Mouse (Mus musculus): ENCODE measurements around the gene Olfr671.
"Not testable (repeated sequence)": the region's sequence is repeated elsewhere in the genome, so short reads cannot be mapped to it uniquely, and the experiment has no call there.

Gene Olfr671

GRCm38 (mm10) chr7:104979026-104979425 lies at the start of gene Olfr671:
Gene Olfr671, minus strand, starts transcription at chr7:104979126.
- no peak for DNase-seq (ENCODE audit: low read depth, low spot score)

GRCm38 (mm10) chr7:105028360-105028759 lies 49.4 kb upstream of the Olfr671 start, which contains the start of gene Olfr675:
Gene Olfr675, minus strand, starts transcription at chr7:105028460.
- DNase-seq (ENCODE audit: low read depth, low spot score), result no peak

- DNase-seq (ENCODE audit: low read depth, low spot score), result no peak
Measured at GRCm38 (mm10) chr7:105022530-105022929, 43.6 kb upstream of the Olfr671 start.

GRCm38 (mm10) chr7:105001929-105002328 lies 23.0 kb upstream of the Olfr671 start, which contains the start of gene Olfr672:
Gene Olfr672, minus strand, starts transcription at chr7:105002029.
- no peak for DNase-seq (ENCODE audit: low read depth, low spot score)

- not testable (repeated sequence) for DNase-seq (ENCODE audit: low read depth, low spot score)
Measured at GRCm38 (mm10) chr7:104972507-104972906, 6.4 kb downstream of the Olfr671 start.

- no peak for DNase-seq (ENCODE audit: low read depth, low spot score)
Measured at GRCm38 (mm10) chr7:104962520-104962919, 16.4 kb downstream of the Olfr671 start, which contains the start of gene Olfr670. Gene Olfr670, minus strand, starts transcription at chr7:104962620.

- not testable (repeated sequence) for DNase-seq (ENCODE audit: low read depth, low spot score)
Measured at GRCm38 (mm10) chr7:104950234-104950633, 28.7 kb downstream of the Olfr671 start.

- DNase-seq (ENCODE audit: low read depth, low spot score), result no peak
Measured at GRCm38 (mm10) chr7:104933940-104934339, 45.0 kb downstream of the Olfr671 start, which contains the start of gene Olfr669. Gene Olfr669, plus strand, starts transcription at chr7:104934240.

GRCm38 (mm10) chr7:104927957-104928356 lies 51.0 kb downstream of the Olfr671 start, which contains the start of gene Olfr668:
Gene Olfr668, minus strand, starts transcription at chr7:104928057.
- DNase-seq (ENCODE audit: low read depth, low spot score), result no peak
